9 mouse cellular contexts compared by ENCODE assay signal in genomic region chr10:80848571-80848970, GRCm38 (mm10). TPM values are rescaled to one million over a fixed set of nuclear protein-coding genes. Genes with fewer than 3 reads are reported as not detected.
DNase-seq lines count a peak whose midpoint lies in the region; ATAC-seq lines count a peak whose summit lies in the region.
"Had no signal": no experiment of that assay in that cellular context is flagged by ENCODE, and none has a peak within 500 bp of the region (broad histone marks: within the 10 kb centered on the region; RNA-seq: fewer than 3 reads in every experiment).

No protein-coding gene starts in this region.

- 9% methylated on average over 10 of the region's 10 CpGs for WGBS in lung, embryonic 15.5 days
- WGBS in stomach, embryonic 15.5 days: 9% methylated on average over 10 of the region's 10 CpGs

- peaks cover 20% of the 10 kb centered on the region for H3K36me3 ChIP-seq in lung, embryonic 15.5 days
- H3K36me3 ChIP-seq in stomach, embryonic 15.5 days: peaks cover 15% of the 10 kb centered on the region

- no peak overlapping the region for H3K27ac ChIP-seq in lung, embryonic 15.5 days
- H3K27ac ChIP-seq in stomach, embryonic 15.5 days: no peak overlapping the region

- no peak overlapping the region for H3K4me2 ChIP-seq in lung, embryonic 15.5 days
- H3K4me2 ChIP-seq in stomach, embryonic 15.5 days: no peak overlapping the region

- peak; percentile 62 for DNase-seq in adrenal gland, adult 2 months
- no peak for DNase-seq in adrenal gland, adult 18-20 months (ENCODE audit: low spot score in 2 of 2)
- peak; percentile 63 to 75 for DNase-seq in adrenal gland, postnatal 36 days
- DNase-seq in frontal cortex, adult 2 months (ENCODE audit: extremely low spot score in 1 of 2, low spot score in 1 of 2): no peak
- no peak for DNase-seq in right cerebral cortex, postnatal 4 days

- ATAC-seq in inflammation-experienced regulatory T-cells, adult 6 months: peak; percentile 71
- peak; percentile 36; the same call in 1 of the 2 replicates for ATAC-seq in lung, embryonic 15.5 days (ENCODE audit: borderline replicate concordance, extremely low read depth, low FRiP score, low TSS enrichment)
- peak; percentile 54 for ATAC-seq in stomach, embryonic 15.5 days (ENCODE audit: insufficient read depth, low FRiP score, low read depth)

- H3K27me3 ChIP-seq in lung, embryonic 15.5 days: peaks cover 29% of the 10 kb centered on the region
- peaks cover 27% of the 10 kb centered on the region for H3K27me3 ChIP-seq in stomach, embryonic 15.5 days (replicated peaks)

- H3K9ac ChIP-seq in lung, embryonic 15.5 days: no peak overlapping the region
- H3K9ac ChIP-seq in stomach, embryonic 15.5 days: no peak overlapping the region

- H3K9me3 ChIP-seq in lung, embryonic 15.5 days: no peaks in the 10 kb centered on the region
- no peaks in the 10 kb centered on the region for H3K9me3 ChIP-seq in stomach, embryonic 15.5 days

- no peak overlapping the region for H3K4me3 ChIP-seq in lung, embryonic 15.5 days
- no peak overlapping the region for H3K4me3 ChIP-seq in stomach, embryonic 15.5 days (replicated peaks)

- H3K4me1 ChIP-seq in lung, embryonic 15.5 days: peaks cover 13% of the 10 kb centered on the region
- peaks cover 14% of the 10 kb centered on the region for H3K4me1 ChIP-seq in stomach, embryonic 15.5 days

RNA-seq across cellular contexts. Expression of gene Lingo3, which starts 4.7 kb away (rescaled TPM):
- total RNA-seq in adrenal gland, adult 2 months (2021): 10 to 100 TPM in 1 of 2 experiments, 1 to 10 TPM in 1; 8.5 to 16.7 TPM
- 13.8 and 18.7 TPM in 2 replicates for polyA plus RNA-seq in adrenal gland, adult 2 months (2012; rRNA removed)
- 1 to 10 TPM; 4.1 to 6.3 TPM for total RNA-seq in adrenal gland, adult 18-20 months (2021)
- 1 to 10 TPM; 5.8 TPM for total RNA-seq in adrenal gland, postnatal 36 days (2021)
- polyA plus RNA-seq in inflammation-experienced regulatory T-cells, adult 6 months (2017; shearing (Covaris generic)): not detected
- 0.05 and 0.31 TPM in 2 replicates for polyA plus RNA-seq in lung, embryonic 15.5 days (2015; fragmentation: Nextera tagmentation; extraction: Ambion mirVana)
- polyA plus RNA-seq in stomach, embryonic 15.5 days (2015; fragmentation: Nextera tagmentation; extraction: Ambion mirVana): 0.24 TPM in 2 replicates
- polyA plus RNA-seq in frontal cortex, adult 2 months (2012; rRNA removed): 16.0 and 20.3 TPM in 2 replicates
- polyA plus RNA-seq: gonadal fat pad, adult 2 months had no signal

RNA-seq across cellular contexts. Expression of gene Lsm7, which starts 6.4 kb away (rescaled TPM):
- 10 to 100 TPM; 22.3 to 36.2 TPM for total RNA-seq in adrenal gland, adult 2 months (2021)
- polyA plus RNA-seq in adrenal gland, adult 2 months (2012; rRNA removed): 91.9 and 107 TPM in 2 replicates
- total RNA-seq in adrenal gland, adult 18-20 months (2021): 10 to 100 TPM; 22.9 to 34.3 TPM
- total RNA-seq in adrenal gland, postnatal 36 days (2021): 10 to 100 TPM; 26.6 to 36.8 TPM
- polyA plus RNA-seq in inflammation-experienced regulatory T-cells, adult 6 months (2017; shearing (Covaris generic)): 100 to 1,000 TPM; 144 to 210 (median 202) TPM
- 254 and 281 TPM in 2 replicates for polyA plus RNA-seq in lung, embryonic 15.5 days (2015; fragmentation: Nextera tagmentation; extraction: Ambion mirVana)
- 245 and 261 TPM in 2 replicates for polyA plus RNA-seq in stomach, embryonic 15.5 days (2015; fragmentation: Nextera tagmentation; extraction: Ambion mirVana)
- 230 and 259 TPM in 2 replicates for polyA plus RNA-seq in frontal cortex, adult 2 months (2012; rRNA removed)

RNA-seq across cellular contexts. Expression of gene Sppl2b, which starts 6.5 kb away (rescaled TPM):
- 10 to 100 TPM; 28.5 to 35.2 TPM for total RNA-seq in adrenal gland, adult 2 months (2021)
- polyA plus RNA-seq in adrenal gland, adult 2 months (2012; rRNA removed): 114 and 116 TPM in 2 replicates
- 10 to 100 TPM; 24.0 to 28.3 TPM for total RNA-seq in adrenal gland, adult 18-20 months (2021)
- 10 to 100 TPM; 28.1 to 30.3 TPM for total RNA-seq in adrenal gland, postnatal 36 days (2021)
- 10 to 100 TPM in 2 of 3 experiments, 1 to 10 TPM in 1; 9.6 to 15.0 (median 12.1) TPM for polyA plus RNA-seq in inflammation-experienced regulatory T-cells, adult 6 months (2017; shearing (Covaris generic))
- 39.1 and 40.8 TPM in 2 replicates for polyA plus RNA-seq in lung, embryonic 15.5 days (2015; fragmentation: Nextera tagmentation; extraction: Ambion mirVana)
- 37.1 and 41.9 TPM in 2 replicates for polyA plus RNA-seq in stomach, embryonic 15.5 days (2015; fragmentation: Nextera tagmentation; extraction: Ambion mirVana)
- 72.2 and 75.1 TPM in 2 replicates for polyA plus RNA-seq in frontal cortex, adult 2 months (2012; rRNA removed)

RNA-seq across cellular contexts. Expression of gene Oaz1, which starts 22.1 kb away (rescaled TPM):
- 100 to 1,000 TPM; 780 to 923 TPM for total RNA-seq in adrenal gland, adult 2 months (2021)
- polyA plus RNA-seq in adrenal gland, adult 2 months (2012; rRNA removed): 1,168 and 1,414 TPM in 2 replicates
- 100 to 1,000 TPM; 903 to 981 TPM for total RNA-seq in adrenal gland, adult 18-20 months (2021)
- total RNA-seq in adrenal gland, postnatal 36 days (2021): 1,000 to 10,000 TPM in 1 of 2 experiments, 100 to 1,000 TPM in 1; 923 to 1,039 TPM
- polyA plus RNA-seq in inflammation-experienced regulatory T-cells, adult 6 months (2017; shearing (Covaris generic)): 1,000 to 10,000 TPM; 1,680 to 2,431 (median 2,240) TPM
- 1,965 and 1,985 TPM in 2 replicates for polyA plus RNA-seq in lung, embryonic 15.5 days (2015; fragmentation: Nextera tagmentation; extraction: Ambion mirVana)
- 1,556 and 1,602 TPM in 2 replicates for polyA plus RNA-seq in stomach, embryonic 15.5 days (2015; fragmentation: Nextera tagmentation; extraction: Ambion mirVana)
- 706 and 773 TPM in 2 replicates for polyA plus RNA-seq in frontal cortex, adult 2 months (2012; rRNA removed)

RNA-seq across cellular contexts. Expression of gene Tmprss9, which starts 23.1 kb away (rescaled TPM):
- not detected for total RNA-seq in adrenal gland, adult 2 months (2021)
- polyA plus RNA-seq in adrenal gland, adult 2 months (2012; rRNA removed): 0.18 and 0.21 TPM in 2 replicates
- total RNA-seq in adrenal gland, adult 18-20 months (2021): under 1 TPM; 0.10 to 0.13 TPM
- total RNA-seq in adrenal gland, postnatal 36 days (2021): not detected
- not detected for polyA plus RNA-seq in inflammation-experienced regulatory T-cells, adult 6 months (2017; shearing (Covaris generic))
- not detected in 2 replicates for polyA plus RNA-seq in lung, embryonic 15.5 days (2015; fragmentation: Nextera tagmentation; extraction: Ambion mirVana)
- 0.06 TPM in 1 of 2 replicates, not detected in the other for polyA plus RNA-seq in stomach, embryonic 15.5 days (2015; fragmentation: Nextera tagmentation; extraction: Ambion mirVana)
- polyA plus RNA-seq in frontal cortex, adult 2 months (2012; rRNA removed): 0.16 and 0.17 TPM in 2 replicates

Comparison
In these comparisons a context has a peak if more than half of its experiments do, and no peak if none do; other contexts are left out.
1. DNase-seq: peak in adrenal gland, adult 2 months (single experiment) and adrenal gland, postnatal 36 days (2 of 2); none in adrenal gland, adult 18-20 months (0 of 2), frontal cortex, adult 2 months (0 of 2) and right cerebral cortex, postnatal 4 days (single experiment).
2. RNA of gene Lingo3, which starts 4.7 kb away (polyA plus RNA-seq): 16.0 to 20.3 TPM in frontal cortex, adult 2 months and 13.8 to 18.7 TPM in adrenal gland, adult 2 months; 0.24 TPM in stomach, embryonic 15.5 days, 0.05 to 0.31 TPM in lung, embryonic 15.5 days and not detected in inflammation-experienced regulatory T-cells, adult 6 months; every median in the first group is over 10 times any median in the second.
3. Peak in every context shown above with its lines, with median percentiles within 50 percentile points of each other: ATAC-seq.